11 mouse cellular contexts compared by ENCODE assay signal in genomic region chr1:125669035-125669434, GRCm38 (mm10). TPM values are rescaled to one million over a fixed set of nuclear protein-coding genes. Genes with fewer than 3 reads are reported as not detected.
A peak's percentile ranks its signal among the peaks of the same experiment; 100 is the strongest.
DNase-seq lines count a peak whose midpoint lies in the region; ATAC-seq lines count a peak whose summit lies in the region.
"Had no signal": no experiment of that assay in that cellular context is flagged by ENCODE, and none has a peak within 500 bp of the region (broad histone marks: within the 10 kb centered on the region; RNA-seq: fewer than 3 reads in every experiment).

No protein-coding gene starts in this region.

- no peaks in the 10 kb centered on the region for H3K4me1 ChIP-seq in midbrain, embryonic 14.5 days (ENCODE audit: control insufficient read depth, insufficient read depth, low read length)
- no peaks in the 10 kb centered on the region for H3K4me1 ChIP-seq in midbrain, embryonic 15.5 days
- H3K4me1 ChIP-seq in embryonic facial prominence, embryonic 10.5 days = no peaks in the 10 kb centered on the region
- H3K4me1 ChIP-seq in stomach, embryonic 15.5 days = no peaks in the 10 kb centered on the region
- H3K4me1 ChIP-seq: hindbrain, embryonic 12.5 days had no signal

- WGBS in midbrain, embryonic 14.5 days = 89% methylated on average over 5 of the region's 5 CpGs
- 80% methylated on average over 5 of the region's 5 CpGs for WGBS in midbrain, embryonic 15.5 days
- WGBS in embryonic facial prominence, embryonic 10.5 days = 83% methylated on average over 5 of the region's 5 CpGs
- 82% methylated on average over 5 of the region's 5 CpGs for WGBS in stomach, embryonic 15.5 days

- ATAC-seq in midbrain, embryonic 14.5 days (ENCODE audit: low FRiP score, low TSS enrichment) = no peak
- no peak for ATAC-seq in midbrain, embryonic 15.5 days (replicated peaks)
- ATAC-seq in stomach, embryonic 15.5 days (ENCODE audit: insufficient read depth, low FRiP score, low read depth) = 0 out of 2 replicates have a peak, but pooled peaks have one; percentile 22
- no peak for ATAC-seq in frontal cortex, adult (ENCODE audit: low TSS enrichment)

- H3K4me2 ChIP-seq in midbrain, embryonic 14.5 days (ENCODE audit: low read length) = no peak overlapping the region
- no peak overlapping the region for H3K4me2 ChIP-seq in midbrain, embryonic 15.5 days
- no peak overlapping the region for H3K4me2 ChIP-seq in stomach, embryonic 15.5 days
- H3K4me2 ChIP-seq: hindbrain, embryonic 12.5 days had no signal

- no peak overlapping the region for H3K27ac ChIP-seq in midbrain, embryonic 14.5 days (replicated peaks; ENCODE audit: low read depth, low read length)
- no peak overlapping the region for H3K27ac ChIP-seq in midbrain, embryonic 15.5 days
- no peak overlapping the region for H3K27ac ChIP-seq in embryonic facial prominence, embryonic 10.5 days (replicated peaks)
- H3K27ac ChIP-seq in stomach, embryonic 15.5 days = no peak overlapping the region
- H3K27ac ChIP-seq: hindbrain, embryonic 12.5 days; macrophage had no signal

- no peak overlapping the region for H3K4me3 ChIP-seq in midbrain, embryonic 14.5 days (replicated peaks; ENCODE audit: low read depth, low read length)
- no peak overlapping the region for H3K4me3 ChIP-seq in midbrain, embryonic 15.5 days
- H3K4me3 ChIP-seq in embryonic facial prominence, embryonic 10.5 days = no peak overlapping the region
- no peak overlapping the region for H3K4me3 ChIP-seq in stomach, embryonic 15.5 days (replicated peaks)
- H3K4me3 ChIP-seq: hindbrain, embryonic 12.5 days had no signal

- no peaks in the 10 kb centered on the region for H3K36me3 ChIP-seq in midbrain, embryonic 14.5 days (ENCODE audit: control insufficient read depth, insufficient read depth, low read length)
- H3K36me3 ChIP-seq in midbrain, embryonic 15.5 days (replicated peaks) = no peaks in the 10 kb centered on the region
- H3K36me3 ChIP-seq in embryonic facial prominence, embryonic 10.5 days (replicated peaks) = no peaks in the 10 kb centered on the region
- H3K36me3 ChIP-seq in stomach, embryonic 15.5 days = no peaks in the 10 kb centered on the region
- H3K36me3 ChIP-seq: G1E; hindbrain, embryonic 12.5 days had no signal

- DNase-seq in heart, postnatal 4 days = peak; percentile 36
- no peak for DNase-seq in heart, adult 9 months (ENCODE audit: low spot score in 2 of 2)
- peak; percentile 27 for DNase-seq in midbrain, embryonic 14.5 days
- DNase-seq in embryonic facial prominence, embryonic 10.5 days (ENCODE audit: low spot score) = peak; percentile 13
- no peak for DNase-seq in adrenal gland, postnatal 25 days

- no peak overlapping the region for H3K9ac ChIP-seq in midbrain, embryonic 14.5 days (replicated peaks; ENCODE audit: low read length)
- no peak overlapping the region for H3K9ac ChIP-seq in midbrain, embryonic 15.5 days
- H3K9ac ChIP-seq in stomach, embryonic 15.5 days = no peak overlapping the region
- H3K9ac ChIP-seq: hindbrain, embryonic 12.5 days had no signal

- no peaks in the 10 kb centered on the region for H3K27me3 ChIP-seq in midbrain, embryonic 14.5 days (ENCODE audit: control insufficient read depth, insufficient read depth, low read length)
- no peaks in the 10 kb centered on the region for H3K27me3 ChIP-seq in midbrain, embryonic 15.5 days (replicated peaks)
- H3K27me3 ChIP-seq in embryonic facial prominence, embryonic 10.5 days (replicated peaks; ENCODE audit: low read depth, poor library complexity, severe bottlenecking) = no peaks in the 10 kb centered on the region
- no peaks in the 10 kb centered on the region for H3K27me3 ChIP-seq in stomach, embryonic 15.5 days (replicated peaks)
- H3K27me3 ChIP-seq: hindbrain, embryonic 12.5 days had no signal

- H3K9me3 ChIP-seq in midbrain, embryonic 14.5 days (ENCODE audit: control insufficient read depth, low read length) = no peaks in the 10 kb centered on the region
- no peaks in the 10 kb centered on the region for H3K9me3 ChIP-seq in midbrain, embryonic 15.5 days
- H3K9me3 ChIP-seq in embryonic facial prominence, embryonic 10.5 days = no peaks in the 10 kb centered on the region
- no peaks in the 10 kb centered on the region for H3K9me3 ChIP-seq in stomach, embryonic 15.5 days
- H3K9me3 ChIP-seq: G1E; hindbrain, embryonic 12.5 days had no signal

RNA-seq across cellular contexts. Expression of gene Gpr39, which starts 7.8 kb away (rescaled TPM):
- 1 to 10 TPM; 1.5 TPM for total RNA-seq in heart, postnatal 4 days (2021)
- not detected in 2 replicates for polyA plus RNA-seq in midbrain, embryonic 14.5 days (2014; fragmentation: Nextera tagmentation; extraction: Ambion mirVana)
- polyA plus RNA-seq in midbrain, embryonic 15.5 days (2015; fragmentation: Nextera tagmentation; extraction: Ambion mirVana) = 0.11 TPM in 1 of 2 replicates, not detected in the other
- polyA plus RNA-seq in embryonic facial prominence, embryonic 10.5 days (2016; fragmentation: Nextera tagmentation; extraction: Ambion mirVana) = 0.06 TPM in 1 of 2 replicates, not detected in the other
- 6.5 and 8.7 TPM in 2 replicates for polyA plus RNA-seq in stomach, embryonic 15.5 days (2015; fragmentation: Nextera tagmentation; extraction: Ambion mirVana)
- total RNA-seq in adrenal gland, postnatal 25 days (2021) = 0.12 TPM in 1 of 2 replicates, not detected in the other
- polyA plus RNA-seq: G1E, macrophage had no signal

Comparison
In these comparisons a context has a peak if more than half of its experiments do, and no peak if none do; other contexts are left out.
1. DNase-seq: peak in heart, postnatal 4 days (single experiment), midbrain, embryonic 14.5 days (single experiment) and embryonic facial prominence, embryonic 10.5 days (single experiment); none in heart, adult 9 months (0 of 2) and adrenal gland, postnatal 25 days (single experiment).